Mouse (Mus musculus): ENCODE data around the gene Fancc.

Fancc gene

DNA sequence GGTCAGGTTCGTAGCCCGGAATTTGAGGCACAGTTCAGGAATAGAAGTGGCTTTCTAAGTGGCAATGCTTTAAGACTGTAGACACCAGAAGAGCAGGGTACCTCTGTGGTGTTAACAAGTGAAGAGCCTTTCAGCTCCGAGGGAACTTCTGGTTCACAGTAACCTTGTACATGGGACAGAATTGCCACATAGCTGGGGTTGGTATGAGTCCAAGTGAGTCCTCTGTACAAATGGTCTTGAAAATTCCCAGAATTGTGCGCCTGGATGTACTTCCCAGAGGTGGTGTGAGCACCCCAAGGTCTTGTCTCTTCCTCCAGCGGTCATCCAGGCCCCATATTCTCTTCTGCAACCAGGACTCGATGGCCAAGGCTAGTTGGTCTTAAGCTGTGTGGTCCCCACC lies 206.1 kb downstream of the Fancc start:
- DNase-seq (ENCODE audit: low read depth, low spot score) = no peak

DNA sequence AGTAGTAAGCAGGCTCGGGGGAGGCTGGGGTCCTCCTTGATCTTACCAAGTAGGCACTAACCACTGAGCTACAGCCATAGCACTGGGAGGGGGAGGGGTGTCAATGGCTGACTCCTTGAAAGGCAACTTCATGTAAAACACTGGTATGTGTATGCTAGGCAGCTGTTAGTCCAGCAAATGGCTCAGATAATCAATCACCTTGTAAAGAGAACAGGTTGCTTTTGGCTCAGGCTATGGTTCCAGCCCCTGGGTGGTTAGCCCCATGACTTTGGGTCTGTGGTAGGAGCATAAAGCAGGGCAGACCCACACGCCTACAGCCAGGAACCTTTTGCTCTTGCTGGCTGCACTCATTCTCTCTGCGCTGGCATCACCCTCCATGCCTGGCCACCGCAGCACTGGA lies 207.0 kb downstream of the Fancc start:
- DNase-seq (ENCODE audit: low read depth, low spot score) = no peak

DNA sequence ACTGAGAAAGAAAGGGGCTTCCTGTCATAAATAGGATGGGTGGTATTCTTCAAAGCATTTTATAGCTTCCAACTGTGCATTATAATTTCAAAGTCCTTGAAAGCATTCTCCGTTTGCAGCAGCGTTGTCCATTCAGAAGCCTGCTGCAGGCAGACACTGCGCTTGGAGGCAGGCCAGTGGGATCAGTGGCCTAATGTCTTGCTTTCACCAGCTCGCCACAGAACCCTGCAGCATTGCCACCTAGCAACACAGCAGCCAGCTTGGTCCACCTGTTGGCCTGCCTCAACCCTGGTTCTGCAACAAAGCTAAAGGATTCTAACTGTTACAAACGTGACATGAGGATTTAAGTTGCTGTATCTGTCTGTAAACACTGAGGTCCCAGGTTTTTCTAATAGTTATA lies 207.4 kb downstream of the Fancc start:
- DNase-seq (ENCODE audit: low read depth, low spot score) = no peak

DNA sequence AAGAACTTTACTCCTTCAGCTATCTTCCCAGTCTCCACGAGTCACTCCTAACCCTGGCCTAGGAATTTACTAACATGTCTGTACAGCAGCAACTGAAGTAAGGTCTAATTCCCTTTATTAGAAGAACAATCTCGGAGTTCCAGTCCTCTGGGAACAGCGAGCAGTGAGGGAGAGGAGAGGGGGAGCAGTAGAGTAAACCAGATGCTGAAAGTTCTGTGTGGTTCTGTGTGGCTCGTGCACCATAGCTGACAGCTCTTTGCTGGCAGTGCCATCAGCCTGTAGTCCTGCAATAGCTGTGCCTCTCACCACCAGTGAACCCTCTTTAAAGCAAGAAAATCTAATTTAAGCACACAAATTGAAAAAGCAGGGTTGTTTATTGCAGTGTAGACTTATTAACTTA lies 207.9 kb downstream of the Fancc start:
- DNase-seq (ENCODE audit: low read depth, low spot score) = no peak

DNA sequence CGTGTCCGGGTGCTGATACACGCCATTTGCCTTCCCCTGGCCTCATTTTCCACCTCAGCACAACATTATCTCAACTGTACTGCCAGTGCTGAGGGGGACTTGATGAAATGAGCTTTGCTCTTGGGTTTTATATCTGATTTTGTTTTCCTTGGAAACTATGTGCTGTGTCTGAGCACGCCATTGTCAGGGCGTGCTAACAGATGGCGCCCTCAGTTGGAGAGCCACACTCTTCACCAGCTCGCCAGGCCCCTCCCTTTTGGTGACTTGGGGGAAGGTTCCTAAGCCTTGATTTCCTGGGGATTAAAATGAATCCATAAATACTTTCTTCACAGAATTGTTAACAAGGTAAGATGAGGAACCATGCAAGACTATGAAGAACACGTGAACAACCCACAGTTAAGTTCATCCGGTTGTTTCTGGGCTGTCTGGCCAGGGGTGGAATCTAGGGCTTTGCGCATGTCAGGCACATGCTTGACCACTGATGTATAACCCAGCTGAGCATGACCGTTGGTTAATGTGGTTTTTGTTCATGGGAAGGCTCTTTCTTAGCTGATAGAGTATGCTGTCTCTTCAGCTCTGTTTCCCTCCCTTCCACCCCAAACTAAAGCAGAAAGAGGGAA lies 210.5 kb downstream of the Fancc start:
- DNase-seq (ENCODE audit: low read depth, low spot score) = no peak

DNA sequence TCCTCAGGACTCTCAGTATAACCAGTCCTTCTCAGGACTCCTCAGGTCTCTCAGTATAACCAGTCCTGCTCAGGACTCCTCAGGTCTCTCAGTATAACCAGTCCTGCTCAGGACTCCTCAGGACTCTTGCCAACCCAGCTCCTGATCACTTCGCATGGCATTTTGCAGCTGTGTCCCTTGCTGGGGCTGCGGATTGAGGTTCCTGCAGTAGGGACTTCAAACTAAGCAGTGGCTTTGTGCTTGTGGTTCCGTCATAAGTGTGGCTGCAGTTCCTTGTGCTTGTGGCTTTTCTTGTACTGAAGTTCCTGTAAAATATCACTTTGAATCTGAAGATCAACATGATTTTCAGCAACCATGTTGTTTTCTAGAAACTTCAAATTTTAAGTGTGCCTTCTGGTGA lies 212.3 kb downstream of the Fancc start:
- no peak for DNase-seq (ENCODE audit: low read depth, low spot score)

DNA sequence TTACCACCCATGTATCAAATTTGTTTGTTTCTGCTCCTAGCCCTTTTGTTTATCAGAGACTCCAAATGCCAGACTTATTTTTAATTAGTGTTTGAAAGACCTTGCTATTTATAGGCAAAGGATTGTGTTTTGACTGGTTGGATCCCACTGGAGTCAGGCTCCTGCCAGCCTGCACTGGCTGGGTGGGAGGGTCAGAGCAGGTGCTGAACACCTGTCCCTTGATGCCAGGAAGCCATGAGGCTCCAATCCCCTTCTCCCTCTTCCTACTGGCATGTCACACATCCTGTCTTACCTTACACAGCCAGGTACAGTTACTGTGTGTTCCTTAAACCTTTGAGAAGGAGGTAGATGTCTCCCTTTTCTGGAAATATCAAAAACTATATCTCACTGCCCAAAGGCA lies 213.8 kb downstream of the Fancc start:
- DNase-seq (ENCODE audit: low read depth, low spot score) = no peak

DNA sequence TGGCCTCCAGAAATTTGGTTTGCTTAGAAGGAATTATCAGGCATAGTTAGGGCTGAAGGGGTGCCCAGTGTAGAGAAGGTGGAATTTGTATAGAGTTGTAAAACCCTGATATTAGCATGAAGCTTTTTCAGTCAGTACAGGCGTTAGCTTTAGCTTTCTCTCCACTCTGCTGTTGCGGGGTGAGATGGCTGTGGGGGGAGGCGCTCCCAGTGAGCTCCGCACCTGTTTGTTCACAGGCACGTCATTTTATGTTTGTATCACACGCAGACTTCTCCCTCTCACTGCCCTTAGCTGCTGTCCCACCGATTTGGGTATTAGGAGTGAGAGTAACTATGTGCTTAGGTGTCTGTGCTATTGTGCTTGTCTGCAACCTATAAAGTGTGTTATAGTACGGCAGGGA lies 215.9 kb downstream of the Fancc start:
- no peak for DNase-seq (ENCODE audit: low read depth, low spot score)

DNA sequence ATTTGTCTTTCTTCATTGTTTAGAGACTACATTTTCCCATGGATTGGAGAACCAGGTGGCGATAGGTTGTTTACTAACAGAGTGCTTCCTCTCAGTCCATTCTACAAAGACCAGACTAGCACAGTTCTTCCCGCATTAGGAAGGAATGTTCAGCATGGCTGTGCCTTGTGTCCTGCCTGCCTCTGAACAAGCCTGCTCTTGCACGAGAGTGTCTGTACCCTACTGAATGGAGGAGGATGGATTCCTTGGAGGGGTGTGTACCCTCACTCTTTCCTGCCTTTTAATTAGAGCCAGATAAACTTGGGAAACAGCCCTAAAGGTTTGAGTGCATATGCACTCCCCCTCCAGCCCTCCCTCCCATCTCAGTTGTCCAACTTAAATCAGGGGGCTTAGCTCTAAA lies 216.7 kb downstream of the Fancc start:
- DNase-seq (ENCODE audit: low read depth, low spot score) = no peak

DNA sequence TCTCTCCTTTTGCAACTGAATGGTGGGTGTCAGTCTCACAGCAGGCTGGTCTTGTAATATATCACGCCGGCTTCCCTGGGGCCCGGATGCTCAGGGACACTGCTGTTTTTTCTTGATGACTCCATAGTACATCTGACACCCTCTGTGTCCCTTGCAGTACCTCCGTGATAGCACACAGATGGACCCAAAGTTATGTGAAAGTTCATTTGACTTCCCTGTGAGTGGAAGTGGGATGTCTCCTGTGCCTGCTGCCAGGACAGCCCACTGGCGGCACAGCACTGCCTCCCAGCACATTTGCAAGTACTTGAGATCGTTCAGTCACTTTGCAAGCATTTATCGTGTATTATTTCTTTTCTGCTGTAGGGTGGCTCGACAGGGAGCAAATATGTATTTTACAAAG lies 217.3 kb downstream of the Fancc start:
- no peak for DNase-seq (ENCODE audit: low read depth, low spot score)

DNA sequence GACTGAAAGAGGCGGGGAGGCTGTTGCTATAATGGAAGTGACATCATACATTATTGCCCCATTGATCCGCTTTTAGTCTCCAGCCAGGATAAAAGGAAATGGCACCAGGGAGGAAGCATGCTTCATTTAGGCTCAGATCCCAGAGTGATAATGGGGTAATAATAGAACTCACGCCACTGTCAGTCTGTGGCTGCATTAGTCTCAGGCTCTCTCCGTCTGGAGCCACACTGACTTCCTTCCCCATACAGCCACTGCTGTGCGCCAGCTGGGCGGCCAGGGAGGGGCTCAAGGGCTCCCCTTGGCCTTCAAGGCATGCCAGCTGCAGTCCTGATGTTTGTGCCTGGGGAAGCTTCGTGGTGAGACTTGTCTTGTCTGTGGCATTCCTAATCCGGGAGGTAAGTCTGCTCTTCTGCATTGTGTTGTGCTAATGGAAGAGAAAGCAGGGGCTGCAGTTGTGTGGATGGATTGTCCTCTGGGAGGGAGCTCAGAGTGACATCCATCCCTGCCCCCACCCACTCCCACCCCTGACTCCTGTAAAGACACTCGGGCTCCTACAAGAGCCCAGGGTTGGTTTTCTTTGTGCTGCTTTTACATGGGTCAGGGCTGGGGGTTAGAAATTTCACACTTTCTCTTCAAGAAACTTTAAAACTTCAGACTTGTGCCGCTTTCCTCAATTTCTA lies 218.1 kb downstream of the Fancc start:
- DNase-seq (ENCODE audit: low read depth, low spot score) = no peak

DNA sequence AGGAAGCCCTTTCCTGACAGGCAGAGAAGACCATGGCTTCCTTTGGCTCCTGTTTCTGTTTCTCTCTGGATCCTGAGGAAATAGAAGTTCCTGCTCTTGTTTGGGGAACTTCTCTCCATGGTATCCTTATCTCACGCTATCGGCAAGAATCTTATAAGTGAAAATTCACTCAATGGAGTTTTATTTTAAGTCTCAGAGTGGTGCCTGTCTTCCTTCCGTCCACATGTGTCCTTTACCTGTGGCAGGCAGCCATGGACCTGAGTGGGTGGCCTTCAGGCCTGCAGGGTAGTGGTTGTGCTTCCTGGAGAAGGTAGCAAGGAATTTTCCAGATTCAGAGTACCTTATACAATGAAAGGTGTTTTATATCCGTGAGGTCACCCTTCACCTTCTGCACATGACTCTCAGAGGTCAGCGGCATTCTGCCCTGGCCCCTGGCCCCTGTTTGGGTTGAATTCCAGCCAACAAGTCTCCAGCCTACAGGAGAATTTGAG lies 218.9 kb downstream of the Fancc start:
- DNase-seq (ENCODE audit: low read depth, low spot score) = no peak

DNA sequence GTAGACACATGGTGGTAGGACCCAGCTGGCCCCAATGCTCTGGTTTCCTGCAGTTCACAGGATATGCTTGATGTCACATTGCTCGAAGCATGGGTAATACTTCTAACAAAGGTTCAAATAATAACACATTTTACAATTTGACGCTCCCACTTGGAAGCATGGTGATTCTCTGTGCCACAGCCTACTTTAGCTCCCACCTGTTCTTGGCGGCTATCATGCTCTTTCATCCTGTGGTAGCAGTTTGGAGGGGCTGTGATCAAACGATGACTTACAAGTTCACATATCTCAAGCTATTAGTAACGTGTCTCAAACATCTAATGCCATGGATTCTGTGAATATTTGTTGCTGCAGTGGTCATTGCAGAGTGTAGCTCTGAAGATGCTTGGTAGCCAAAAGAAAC lies 219.8 kb downstream of the Fancc start:
- no peak for DNase-seq (ENCODE audit: low read depth, low spot score)

DNA sequence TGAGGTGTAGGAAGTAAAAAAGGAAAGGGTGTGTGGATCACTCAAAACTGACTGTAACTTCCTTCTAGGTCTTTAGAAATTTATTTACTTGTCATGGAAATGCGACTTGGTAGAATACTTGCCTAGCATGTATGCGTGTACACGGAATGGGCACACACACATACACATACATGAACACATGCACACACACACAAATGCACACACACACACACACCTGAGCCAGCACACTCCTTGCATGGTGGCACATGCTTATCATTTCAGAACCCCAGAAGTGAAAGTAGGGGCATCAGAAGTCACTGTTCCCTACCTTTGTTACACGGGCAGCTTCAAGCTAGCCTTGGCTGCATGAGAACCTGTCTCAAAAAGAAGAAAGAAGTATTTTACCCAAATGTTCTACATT lies 220.7 kb downstream of the Fancc start:
- no peak for DNase-seq (ENCODE audit: low read depth, low spot score)

DNA sequence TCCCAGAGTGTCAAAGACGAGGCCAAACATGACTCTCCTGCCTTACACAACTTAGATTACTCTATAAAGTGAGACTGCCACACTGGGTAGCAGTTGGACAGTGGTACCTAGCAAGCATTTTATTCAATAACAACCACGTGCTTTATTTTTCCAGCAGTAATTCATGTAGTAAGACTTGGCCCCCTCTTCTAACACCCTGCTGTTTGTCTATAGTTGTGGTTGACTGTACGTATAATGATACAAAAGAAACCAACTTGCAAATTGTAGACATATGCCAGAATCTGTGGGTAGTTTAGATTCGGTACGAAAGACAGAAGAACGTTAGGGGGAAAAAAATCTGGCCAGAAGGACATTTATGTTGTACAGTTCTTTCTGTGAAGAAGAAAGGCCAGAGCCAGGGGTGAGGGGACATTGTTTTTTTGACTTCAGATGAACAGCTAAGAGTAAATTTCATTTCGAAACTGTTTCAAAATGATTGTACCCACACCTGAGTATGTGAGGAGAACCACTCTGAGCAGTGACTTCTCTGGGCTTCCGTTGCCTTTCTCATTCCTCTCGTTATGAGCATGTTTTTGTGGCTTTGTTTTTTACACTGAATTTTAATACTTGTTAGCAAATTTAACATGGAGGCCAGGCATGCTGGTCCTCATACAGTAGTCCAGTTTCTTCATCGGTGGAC lies 222.5 kb downstream of the Fancc start:
- DNase-seq (ENCODE audit: low read depth, low spot score) = no peak

DNA sequence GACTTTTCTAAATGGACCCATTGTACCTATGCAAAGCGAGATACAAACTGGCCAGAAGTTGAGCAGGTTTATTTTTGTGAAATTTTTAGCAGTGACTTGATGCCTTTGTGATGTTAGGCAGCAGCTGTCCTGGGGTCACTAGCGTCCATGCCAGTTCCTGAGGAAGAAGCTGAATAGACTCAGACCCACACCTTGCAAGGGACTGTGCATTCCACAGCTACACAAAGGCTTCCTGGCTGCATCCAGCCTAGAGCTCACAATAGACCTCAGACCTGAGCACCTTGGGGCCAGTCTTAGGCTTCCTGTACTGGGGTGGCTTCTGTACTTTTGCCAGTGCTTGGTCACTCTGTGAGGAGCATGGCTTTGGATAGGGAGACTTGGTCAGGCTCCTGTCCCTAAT lies 223.2 kb downstream of the Fancc start:
- DNase-seq (ENCODE audit: low read depth, low spot score) = no peak

DNA sequence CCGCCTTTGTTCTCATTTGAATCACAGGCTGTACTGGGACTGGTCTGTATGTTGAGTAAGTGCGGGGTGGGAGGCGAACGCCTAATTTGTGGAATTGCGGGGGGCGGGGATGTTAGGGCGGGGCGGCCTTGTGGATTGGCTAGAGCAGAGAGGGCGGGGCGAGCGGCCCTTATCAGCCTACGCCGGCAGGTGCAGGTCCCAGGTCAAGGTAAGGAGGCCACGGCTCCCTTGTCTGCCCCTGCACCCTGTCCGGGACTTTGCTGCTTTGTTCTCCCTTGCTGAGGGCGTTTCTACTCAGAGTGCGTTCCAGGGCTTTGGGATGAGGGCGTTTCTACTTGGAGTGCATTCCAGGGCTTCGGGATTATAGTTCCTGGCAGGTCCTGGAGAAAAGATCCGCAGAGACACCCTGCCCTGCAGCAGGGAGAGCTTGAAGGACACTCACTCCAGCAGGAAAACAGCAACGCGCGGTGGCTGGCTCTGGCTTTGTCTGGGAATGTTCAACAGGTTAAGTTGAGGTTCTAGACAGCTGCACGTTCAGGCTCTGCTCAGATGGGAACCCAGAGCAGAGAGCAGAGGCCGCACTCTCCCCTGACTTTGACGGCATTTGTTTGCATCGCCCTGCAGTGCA lies 224.4 kb downstream of the Fancc start:
- no peak for DNase-seq (ENCODE audit: low read depth, low spot score)

DNA sequence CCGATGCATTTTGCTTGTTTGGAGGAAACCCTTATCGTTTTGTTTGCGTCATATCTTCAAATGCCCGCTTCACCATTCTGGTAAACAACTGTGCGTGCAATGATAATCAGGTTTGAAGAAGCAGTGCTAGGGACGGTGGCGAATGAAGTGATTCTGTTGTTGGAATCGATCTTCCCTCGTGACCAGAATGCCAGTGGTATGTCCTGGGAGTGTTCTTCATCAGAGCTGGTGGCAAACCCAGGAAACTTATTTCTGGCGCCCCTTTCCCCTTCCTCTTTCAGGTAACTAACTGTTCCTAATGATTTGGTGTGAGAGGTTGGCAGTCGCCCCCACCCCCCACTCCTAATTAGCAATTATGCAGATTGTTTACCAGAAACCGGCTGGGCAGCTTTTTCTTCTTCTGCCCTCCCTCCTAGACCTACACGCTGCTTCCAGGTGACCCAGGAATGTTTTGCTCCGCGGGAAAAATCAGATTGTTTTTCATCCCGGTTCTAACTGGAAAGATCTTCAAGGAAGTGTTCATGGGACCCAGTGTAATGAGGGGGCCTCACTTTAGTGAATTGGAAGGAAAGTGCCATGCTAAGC lies 225.0 kb downstream of the Fancc start:
- DNase-seq (ENCODE audit: low read depth, low spot score) = no peak

DNA sequence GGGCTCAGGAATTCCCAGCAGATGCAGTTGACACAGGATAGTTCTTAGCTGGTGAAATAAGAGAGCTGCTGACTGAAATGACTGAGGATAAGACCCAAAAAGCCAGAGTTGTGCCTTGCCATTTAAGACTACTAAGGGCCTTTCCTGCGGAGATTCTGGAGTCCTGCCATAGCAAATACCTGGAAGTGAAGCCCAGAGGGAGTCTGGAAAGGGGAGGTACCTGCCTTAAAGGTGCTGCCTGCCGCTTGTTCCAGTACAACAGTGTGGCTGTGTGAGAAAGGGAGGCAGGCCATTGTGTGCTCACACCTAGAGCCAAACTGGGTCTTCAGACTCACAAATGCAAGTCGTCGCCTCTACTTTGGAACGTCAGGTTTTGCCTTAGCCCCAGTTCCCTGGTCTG lies 226.9 kb downstream of the Fancc start:
- no peak for DNase-seq (ENCODE audit: low read depth, low spot score)

DNA sequence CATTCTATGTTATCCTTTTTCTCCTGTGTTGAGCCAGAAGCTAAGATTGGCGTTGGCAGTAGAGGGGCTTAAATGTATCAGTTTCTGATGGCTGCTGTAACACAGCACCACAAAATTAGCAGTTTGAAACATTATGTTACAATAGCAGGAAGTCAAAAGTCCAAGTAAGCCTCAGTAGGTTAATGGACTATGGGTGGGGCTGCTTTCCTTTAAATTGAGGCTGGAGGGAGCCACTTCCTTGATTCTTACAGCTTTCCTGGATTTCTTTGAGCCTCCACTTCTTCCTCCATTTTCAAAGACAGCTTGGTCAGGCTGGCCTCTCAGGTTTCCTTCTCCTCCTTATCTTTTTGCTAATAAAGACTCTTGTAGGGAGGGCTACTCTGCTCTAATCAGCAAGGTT lies 228.3 kb downstream of the Fancc start:
- DNase-seq (ENCODE audit: low read depth, low spot score) = no peak

DNA sequence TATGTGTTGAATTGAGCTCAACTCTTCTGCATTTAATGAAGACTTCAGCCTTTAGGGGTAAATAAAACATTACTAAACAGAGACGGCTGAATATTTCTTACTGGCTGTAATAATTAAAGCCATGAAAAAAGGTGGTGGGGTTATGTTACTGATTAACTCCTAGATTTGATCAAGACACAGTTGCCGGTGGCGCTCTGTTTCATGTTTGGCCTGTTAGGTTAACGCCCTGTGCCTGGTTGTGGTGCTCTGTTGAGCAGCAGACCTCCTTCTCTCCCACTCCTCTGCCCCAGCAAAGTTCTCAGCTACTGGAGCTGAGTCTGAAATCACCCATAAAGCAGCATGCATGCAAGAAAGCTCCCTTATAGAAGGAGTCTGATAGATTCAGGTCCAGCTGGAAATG lies 228.7 kb downstream of the Fancc start:
- DNase-seq (ENCODE audit: low read depth, low spot score) = no peak

All from c-Kit-negative CD71-positive TER-119-positive erythroid progenitor cells, embryonic 14.5 days (primary cell).